Mouse (Mus musculus): ENCODE data around the gene Teddm1a.

The Teddm1a gene

DNA sequence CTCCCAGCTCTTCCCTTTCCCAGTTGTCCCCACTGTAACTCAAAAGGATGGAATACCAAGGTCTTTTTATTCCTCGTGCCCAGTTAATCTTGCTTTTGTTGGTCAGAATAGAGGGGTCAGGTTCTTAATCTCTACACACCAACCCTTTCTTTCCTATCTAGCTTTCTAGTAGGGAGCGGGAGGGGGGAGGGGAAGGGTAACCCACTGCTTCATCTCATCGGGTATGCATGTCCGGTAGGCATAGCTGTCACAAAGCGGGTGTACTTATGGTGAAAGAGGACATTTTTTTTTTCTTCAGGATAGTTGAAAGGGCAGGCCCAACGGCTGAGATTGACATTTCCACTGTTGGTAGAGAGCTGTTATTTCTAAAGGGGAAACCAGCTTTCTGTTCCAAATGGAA lies 16.7 kb downstream of the Teddm1a start:
- no peak for DNase-seq

DNA sequence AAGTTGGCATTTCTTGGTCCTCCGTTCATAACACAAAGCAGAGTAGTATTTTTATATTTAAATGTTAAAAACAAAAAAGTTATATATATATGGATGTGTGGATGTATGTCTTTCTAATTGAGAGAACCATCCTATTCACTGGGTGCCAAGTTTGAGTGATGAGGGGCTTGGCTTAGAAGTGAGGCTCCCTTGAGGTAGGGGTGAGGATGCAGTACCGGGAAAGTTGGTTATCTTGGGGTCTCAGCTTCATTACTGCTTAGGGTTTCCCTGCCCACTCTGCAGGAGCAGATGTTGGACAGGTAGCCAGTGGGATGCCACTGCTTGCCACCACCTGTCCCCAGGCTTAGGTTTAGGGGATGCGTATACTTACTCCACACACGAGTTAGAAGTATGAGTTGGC lies 17.2 kb downstream of the Teddm1a start:
- no peak for DNase-seq

DNA sequence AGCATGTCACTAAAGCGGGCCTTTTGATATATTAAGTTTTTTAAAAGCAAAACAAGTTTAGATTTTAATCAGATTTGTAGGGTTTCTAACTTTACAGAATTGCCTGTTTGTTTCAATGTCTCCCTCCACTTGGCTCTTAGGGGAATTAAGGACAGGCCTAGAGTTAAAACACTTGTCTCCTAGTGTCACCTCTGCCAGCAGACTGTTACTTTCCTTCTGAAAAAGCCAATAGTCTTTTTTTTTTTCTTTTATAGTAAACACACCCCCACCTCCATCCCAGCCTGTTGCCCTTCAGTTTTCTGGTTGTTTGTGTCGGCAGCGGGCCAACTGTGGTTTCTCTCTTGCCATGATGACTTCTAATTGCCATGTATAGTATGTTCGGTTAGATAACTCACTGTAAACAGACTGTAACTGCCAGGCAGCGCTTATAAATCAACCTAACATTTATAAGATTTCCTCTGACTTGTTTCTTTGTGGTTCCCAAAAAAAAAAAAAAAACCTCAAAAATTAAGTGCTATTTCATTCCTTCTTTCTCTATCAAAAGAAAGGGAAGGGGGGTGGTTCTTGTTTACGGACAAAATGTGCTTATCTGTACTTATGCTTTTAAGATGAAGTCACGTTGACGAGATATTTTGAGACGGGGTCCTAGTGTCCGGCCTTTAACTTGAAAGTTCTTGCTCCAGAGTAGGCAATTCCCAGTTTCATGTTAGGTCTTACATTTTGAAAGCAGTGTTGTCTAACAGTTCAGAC lies 17.8 kb downstream of the Teddm1a start:
- no peak for DNase-seq

- DNase-seq: no peak
Observed at GRCm38 (mm10) chr1:153909963-153910291, 18.4 kb downstream of the Teddm1a start.

GRCm38 (mm10) chr1:153910423-153910822 lies 18.9 kb downstream of the Teddm1a start:
- no peak for DNase-seq

DNA sequence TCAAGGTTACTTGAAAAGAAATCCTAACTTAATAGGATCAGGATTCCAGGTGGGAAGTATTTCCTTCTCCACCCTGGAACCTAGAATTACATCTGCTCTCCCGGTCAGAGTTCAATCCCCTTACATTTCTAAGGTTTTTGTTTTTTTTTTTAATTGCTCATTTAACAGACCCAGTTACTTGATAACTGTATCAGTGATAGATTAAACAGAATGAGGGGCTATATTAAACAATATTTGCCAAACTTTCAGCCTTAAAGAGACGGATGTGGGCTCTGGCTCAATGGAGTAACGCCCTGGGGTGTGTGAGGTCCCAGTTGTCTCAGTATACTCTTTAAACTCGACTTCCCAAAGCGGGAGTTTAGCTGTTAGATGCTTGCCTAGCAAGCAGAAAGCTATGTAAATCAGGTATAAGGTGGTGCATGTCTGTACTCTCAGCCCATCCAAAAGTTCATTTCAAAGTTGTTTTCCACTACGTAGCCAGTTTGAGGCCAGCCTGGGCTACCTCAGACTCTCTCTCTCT lies 19.8 kb downstream of the Teddm1a start:
- no peak for DNase-seq

DNA sequence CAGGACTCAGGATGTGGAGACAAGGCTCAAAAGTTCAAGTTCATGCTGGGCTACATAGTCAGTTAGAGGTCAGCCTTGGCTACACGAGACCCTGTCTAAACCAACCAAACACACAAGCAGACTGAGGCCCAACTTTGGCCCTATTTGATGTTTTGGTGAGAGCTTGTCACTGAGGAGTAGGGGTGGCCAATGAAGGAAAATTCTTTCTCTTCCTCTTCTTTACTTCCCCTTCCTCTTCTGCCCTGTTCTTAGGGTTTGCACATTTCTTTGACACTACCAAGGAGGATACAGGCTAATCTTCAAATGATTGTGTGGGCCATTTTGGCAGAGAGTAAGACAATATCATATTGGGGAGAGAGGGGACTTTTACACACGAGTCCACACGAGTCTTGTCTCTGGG lies 22.3 kb downstream of the Teddm1a start:
- no peak for DNase-seq

- no peak for DNase-seq
Observed at GRCm38 (mm10) chr1:153918521-153919206, 27.1 kb downstream of the Teddm1a start.

- DNase-seq: no peak
Observed at GRCm38 (mm10) chr1:153921642-153922041, 30.1 kb downstream of the Teddm1a start.

- no peak for DNase-seq
Observed at GRCm38 (mm10) chr1:153922571-153923021, 31.1 kb downstream of the Teddm1a start.

DNA sequence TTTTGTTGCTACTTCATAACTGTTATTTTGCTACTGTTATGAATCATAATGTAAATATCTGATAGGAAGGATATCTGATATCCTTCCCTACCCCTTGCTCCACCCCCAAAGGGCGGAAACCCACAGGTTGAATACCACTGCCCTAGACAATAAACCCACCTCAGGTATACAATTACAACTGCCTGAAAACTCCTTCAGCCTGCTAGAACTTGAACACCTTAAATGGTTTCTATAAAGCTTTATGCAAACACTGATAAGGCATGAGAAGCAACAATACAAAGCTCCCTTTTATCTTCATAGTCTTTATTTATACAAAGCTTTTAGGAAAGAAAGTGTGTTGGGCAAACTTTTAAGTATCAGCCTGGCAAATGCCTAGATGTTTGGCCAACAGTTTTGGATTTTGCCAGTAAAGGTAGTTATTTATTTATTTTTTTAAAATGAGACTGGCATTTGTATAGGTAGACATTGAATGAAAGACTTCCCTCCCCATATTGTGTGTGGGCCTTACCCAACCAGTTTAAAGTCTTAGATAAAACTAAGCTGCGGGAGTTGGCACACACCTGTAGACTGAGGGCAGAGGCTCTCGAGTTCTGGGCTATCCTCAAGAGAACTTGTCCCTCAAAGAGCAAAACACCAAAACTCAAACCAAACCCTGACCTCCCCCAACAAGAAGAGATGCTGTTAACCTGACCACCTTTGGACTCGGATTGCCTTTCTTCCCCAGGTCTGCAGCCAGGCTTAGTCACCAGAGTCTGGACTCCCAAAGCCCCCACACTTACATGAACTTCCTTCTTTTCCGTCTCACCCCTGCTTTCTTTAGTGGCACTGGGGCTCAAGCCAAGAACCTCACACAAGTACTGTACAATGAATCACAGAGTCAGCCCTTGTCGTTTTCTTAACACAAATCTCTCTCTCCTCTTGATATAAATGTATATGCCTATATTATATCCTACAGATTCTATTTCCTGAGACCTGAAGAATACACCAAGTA lies 33.1 kb downstream of the Teddm1a start:
- DNase-seq: no peak

DNA sequence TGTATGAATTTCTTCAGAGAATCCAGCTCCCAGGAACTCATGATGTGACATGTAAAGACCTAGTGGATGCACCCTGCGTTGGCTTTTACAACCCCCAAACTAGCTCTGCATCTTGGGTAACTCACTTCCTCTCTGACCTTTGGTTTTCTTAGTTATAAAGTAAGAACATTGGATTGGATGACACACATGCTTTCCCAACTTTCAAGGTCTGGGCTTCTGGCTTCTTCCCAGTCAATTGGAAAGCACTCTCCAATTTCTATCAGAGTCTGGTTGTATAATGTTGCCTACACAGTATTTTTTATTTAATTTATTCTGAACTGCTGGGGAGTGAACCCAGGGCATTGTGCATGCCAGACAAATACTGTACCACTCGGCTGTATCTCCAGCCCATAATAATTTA lies 38.9 kb downstream of the Teddm1a start:
- DNase-seq: no peak

GRCm38 (mm10) chr1:153933772-153934171 lies 42.2 kb downstream of the Teddm1a start:
- DNase-seq: no peak

- DNase-seq: no peak
Observed at GRCm38 (mm10) chr1:153935844-153936380, 44.4 kb downstream of the Teddm1a start.

DNA sequence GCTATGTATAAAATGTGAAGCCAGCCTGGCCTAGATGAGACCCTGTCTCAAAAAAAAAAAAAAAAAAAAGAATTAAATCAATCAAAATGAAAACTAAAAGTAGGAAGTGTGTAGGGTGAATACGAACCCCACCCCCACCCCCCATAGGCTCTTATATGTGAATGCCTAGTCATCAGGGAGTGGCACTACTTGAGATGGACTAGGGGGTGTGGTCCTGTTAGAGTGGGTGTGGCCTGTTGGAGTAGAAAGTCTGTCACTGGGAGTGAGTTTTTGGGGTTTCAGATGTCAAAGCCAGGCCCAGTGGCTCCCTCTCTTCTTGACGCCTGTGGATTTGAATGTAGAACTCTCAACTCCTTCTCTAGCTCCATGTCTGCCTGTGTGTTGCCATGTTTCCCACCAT lies 45.5 kb downstream of the Teddm1a start:
- DNase-seq: no peak

DNA sequence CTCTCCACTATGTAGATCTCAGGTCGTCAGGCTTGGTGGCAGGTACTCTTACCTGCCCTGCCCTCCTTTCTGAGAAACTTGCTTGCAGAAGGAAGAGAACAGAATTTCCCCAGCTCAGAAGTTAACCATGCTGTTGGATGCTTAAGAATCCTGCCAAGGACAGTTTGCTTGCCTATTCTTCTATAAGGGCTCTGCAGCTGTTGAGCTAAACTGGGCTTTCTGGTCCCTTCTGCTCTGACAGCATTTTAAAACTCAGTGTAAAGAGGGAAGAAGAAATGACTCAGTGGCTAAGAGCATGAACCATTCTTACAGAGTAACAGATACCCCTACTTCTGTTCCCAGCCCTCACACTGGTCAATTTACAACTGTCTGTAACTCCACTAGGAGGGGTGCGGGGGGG lies 49.4 kb downstream of the Teddm1a start:
- no peak for DNase-seq

Measured in thymus, postnatal 14 days (tissue).